Mouse (Mus musculus) MEL (cell line): ENCODE data around the gene Gpn2. TPM values are rescaled to one million over a fixed set of nuclear protein-coding genes. Genes with fewer than 3 reads are reported as not detected.

Experiments
- DNase-seq: peaks from one replicate; pipeline ENCODE4 v3.0.0; 2011; ENCODE audit warnings: low read depth, low spot score
- H3K27ac ChIP-seq: 2 replicates; pipeline ENCODE4 v1.5.1; 2012; ENCODE audit warnings: low read depth, mild to moderate bottlenecking, control low read depth, low read length, moderate library complexity; ENCODE audit not compliant: control insufficient read depth
- H3K27me3 ChIP-seq, 2 experiments: fragments of 150-350 bp in 1 of 2; sonication (generic) in 1 of 2; 2 replicates each; pipeline ENCODE4 v1.6.1; 2012; ENCODE audit warnings: low read length in 2 of 2, mild to moderate bottlenecking in 2 of 2, improper control_type of control experiment in 1 of 2, moderate library complexity in 1 of 2; ENCODE audit not compliant: insufficient read depth in 2 of 2, control insufficient read depth in 1 of 2
- H3K36me3 ChIP-seq, 2 experiments: 2 replicates each; pipeline ENCODE4 v1.6.1; 2012 to 2014; ENCODE audit warnings: low read length in 2 of 2, improper control_type of control experiment in 1 of 2, inconsistent platforms in 1 of 2, mild to moderate bottlenecking in 1 of 2; ENCODE audit not compliant: insufficient read depth in 2 of 2, control insufficient read depth in 1 of 2
- H3K4me1 ChIP-seq, 2 experiments: fragments of 150-350 bp in 1 of 2; sonication (generic) in 1 of 2; 2 replicates each; pipeline ENCODE4 v1.6.1; 2012; ENCODE audit warnings: low read length in 2 of 2, improper control_type of control experiment in 1 of 2, mild to moderate bottlenecking in 1 of 2; ENCODE audit not compliant: insufficient read depth in 2 of 2, control insufficient read depth in 1 of 2
- H3K4me3 ChIP-seq, 2 experiments: fragments of 150-350 bp in 1 of 2; sonication (generic) in 1 of 2; 2 replicates each; pipeline ENCODE4 v1.5.1; 2012; ENCODE audit warnings: low read depth in 2 of 2, low read length in 2 of 2, mild to moderate bottlenecking in 2 of 2, moderate library complexity in 2 of 2, control low read depth in 1 of 2, improper control_type of control experiment in 1 of 2; ENCODE audit not compliant: control insufficient read depth in 1 of 2, insufficient read depth in 1 of 2
- H3K79me2 ChIP-seq: 2 replicates; pipeline ENCODE4 v1.6.1; 2012; ENCODE audit warnings: mild to moderate bottlenecking, low read length, moderate library complexity; ENCODE audit not compliant: control insufficient read depth, poor library complexity, insufficient read depth
- H3K9ac ChIP-seq: 2 replicates; pipeline ENCODE4 v1.6.1; 2012; ENCODE audit warnings: low read depth, mild to moderate bottlenecking, control low read depth, low read length, moderate library complexity; ENCODE audit not compliant: control insufficient read depth, poor library complexity, severe bottlenecking
- H3K9me3 ChIP-seq: fragments of 150-350 bp; sonication (generic); replicated peaks from 2 replicates; pipeline ENCODE4 v1.6.1; 2012; ENCODE audit warnings: mild to moderate bottlenecking, low read length, improper control_type of control experiment, moderate library complexity; ENCODE audit not compliant: insufficient read depth
- BHLHE40 ChIP-seq: IDR thresholded peaks from 2 replicates; pipeline ENCODE4 v1.6.1; 2012; ENCODE audit warnings: low read depth, mild to moderate bottlenecking, inconsistent platforms, low read length, improper control_type of control experiment, borderline replicate concordance
- CHD2 ChIP-seq: IDR thresholded peaks from 2 replicates; pipeline ENCODE4 v1.6.1; 2011; ENCODE audit warnings: low read length, improper control_type of control experiment
- CTCF ChIP-seq, 3 experiments: IDR thresholded peaks in 2 of 3; conservative IDR thresholded peaks in 1 of 3; 2 replicates each; pipeline ENCODE4 v1.5.1; 2011 to 2012; ENCODE audit warnings: low read length in 3 of 3, low read depth in 2 of 3, mild to moderate bottlenecking in 2 of 3, improper control_type of control experiment in 1 of 3, inconsistent platforms in 1 of 3, mixed read lengths in 1 of 3, moderate library complexity in 1 of 3; ENCODE audit not compliant: control insufficient read depth in 1 of 3, insufficient read depth in 1 of 3, poor library complexity in 1 of 3, severe bottlenecking in 1 of 3
- ELF1 ChIP-seq: IDR thresholded peaks from 2 replicates; pipeline ENCODE4 v1.6.1; 2014; ENCODE audit warnings: low read depth, mild to moderate bottlenecking, inconsistent platforms, low read length, improper control_type of control experiment, moderate library complexity
- EP300 ChIP-seq, 2 experiments: IDR thresholded peaks; 2 replicates each; pipeline ENCODE4 v1.6.1; 2011; ENCODE audit warnings: improper control_type of control experiment in 2 of 2, low read length in 2 of 2, low read depth in 1 of 2, mild to moderate bottlenecking in 1 of 2
- GABPA ChIP-seq: IDR thresholded peaks from 2 replicates; pipeline ENCODE4 v1.6.1; 2012; ENCODE audit warnings: low read depth, mild to moderate bottlenecking, inconsistent platforms, low read length, improper control_type of control experiment, moderate library complexity
- GATA1 ChIP-seq: IDR thresholded peaks from 2 replicates; pipeline ENCODE4 v1.6.1; 2011; ENCODE audit warnings: low read depth, low read length, improper control_type of control experiment
- JUND ChIP-seq: IDR thresholded peaks from 2 replicates; pipeline ENCODE4 v1.6.1; 2011; ENCODE audit warnings: low read depth, mild to moderate bottlenecking, improper control_type of control experiment, low read length
- KAT2A ChIP-seq: conservative IDR thresholded peaks from 2 replicates; pipeline ENCODE4 v1.6.1; 2012; ENCODE audit warnings: low read depth, low read length, improper control_type of control experiment, inconsistent platforms
- MAFK ChIP-seq: IDR thresholded peaks from 2 replicates; pipeline ENCODE4 v1.6.1; 2011; ENCODE audit warnings: low read depth, mild to moderate bottlenecking, low read length, improper control_type of control experiment, borderline replicate concordance
- MAX ChIP-seq: IDR thresholded peaks from 2 replicates; pipeline ENCODE4 v1.6.1; 2011; ENCODE audit warnings: low read length, improper control_type of control experiment
- MYB ChIP-seq: IDR thresholded peaks from 2 replicates; pipeline ENCODE4 v1.6.1; 2011; ENCODE audit warnings: mild to moderate bottlenecking, low read depth, low read length, improper control_type of control experiment
- MYC ChIP-seq: IDR thresholded peaks from 2 replicates; pipeline ENCODE4 v1.6.1; 2011; ENCODE audit warnings: low read depth, mild to moderate bottlenecking, low read length, improper control_type of control experiment, moderate library complexity
- NELFE ChIP-seq: IDR thresholded peaks from 2 replicates; pipeline ENCODE4 v1.6.1; 2011; ENCODE audit warnings: low read depth, low read length, improper control_type of control experiment
- NRF1 ChIP-seq: IDR thresholded peaks from 2 replicates; pipeline ENCODE4 v1.6.1; 2014; ENCODE audit warnings: low read depth, mild to moderate bottlenecking, inconsistent platforms, low read length, improper control_type of control experiment, moderate library complexity; ENCODE audit not compliant: poor library complexity, insufficient read depth, severe bottlenecking
- POLR2AphosphoS2 ChIP-seq: IDR thresholded peaks from 2 replicates; pipeline ENCODE4 v1.6.1; 2011; ENCODE audit warnings: low read length, improper control_type of control experiment
- RAD21 ChIP-seq: IDR thresholded peaks from 2 replicates; pipeline ENCODE4 v1.6.1; 2011; ENCODE audit warnings: mild to moderate bottlenecking, low read depth, low read length, improper control_type of control experiment
- RCOR1 ChIP-seq: IDR thresholded peaks from 2 replicates; pipeline ENCODE4 v1.6.1; 2012; ENCODE audit warnings: low read depth, mild to moderate bottlenecking, inconsistent platforms, low read length, improper control_type of control experiment
- SIN3A ChIP-seq: IDR thresholded peaks from 2 replicates; pipeline ENCODE4 v1.6.1; 2012; ENCODE audit warnings: low read length, improper control_type of control experiment, inconsistent platforms
- SMC3 ChIP-seq: IDR thresholded peaks from 2 replicates; pipeline ENCODE4 v1.6.1; 2011; ENCODE audit warnings: low read depth, low read length, improper control_type of control experiment
- TAL1 ChIP-seq: IDR thresholded peaks from 2 replicates; pipeline ENCODE4 v1.6.1; 2012; ENCODE audit warnings: mild to moderate bottlenecking, inconsistent platforms, low read length, moderate library complexity, mixed read lengths
- USF2 ChIP-seq, 2 experiments: IDR thresholded peaks; 2 replicates each; pipeline ENCODE4 v1.6.1; 2011 to 2012; ENCODE audit warnings: improper control_type of control experiment in 2 of 2, low read length in 2 of 2, borderline replicate concordance in 1 of 2, inconsistent platforms in 1 of 2, low read depth in 1 of 2, mild to moderate bottlenecking in 1 of 2; ENCODE audit not compliant: insufficient read depth in 1 of 2
- ZC3H11A ChIP-seq: IDR thresholded peaks from 2 replicates; pipeline ENCODE4 v1.6.1; 2012; ENCODE audit warnings: low read depth, mild to moderate bottlenecking, inconsistent platforms, low read length, improper control_type of control experiment
- ZKSCAN1 ChIP-seq: IDR thresholded peaks from 2 replicates; pipeline ENCODE4 v1.6.1; 2012; ENCODE audit warnings: low read depth, mild to moderate bottlenecking, inconsistent platforms, low read length, improper control_type of control experiment, moderate library complexity
- ZMIZ1 ChIP-seq: IDR thresholded peaks from 2 replicates; pipeline ENCODE4 v1.6.1; 2012; ENCODE audit warnings: low read depth, mild to moderate bottlenecking, inconsistent platforms, low read length, improper control_type of control experiment, moderate library complexity
- polyA plus RNA-seq, 2 experiments: library from polyadenylated mRNA; stranded (reverse) in 1 of 2; unstranded in 1 of 2; fragments of >175 nt in 1 of 2; fragments of >200 nt in 1 of 2; gene quantifications; 2 replicates each; pipeline versions ENCODE4 v1.2.1 to v1.2.4; 2012; ENCODE audit warnings: low replicate concordance in 2 of 2, low read depth in 1 of 2; ENCODE audit not compliant: insufficient read length in 2 of 2, insufficient read depth in 1 of 2, missing spikeins in 1 of 2
- total RNA-seq: library from RNA; depleted of rRNA; stranded (reverse); fragments of 300-350 nt; gene quantifications from 2 replicates; pipeline ENCODE4 v1.2.3, GENCODE M21; 2012

Gpn2 gene
- total and polyA plus RNA-seq, 3 experiments = 28.6 to 43.3 TPM; not detected in 1

DNA sequence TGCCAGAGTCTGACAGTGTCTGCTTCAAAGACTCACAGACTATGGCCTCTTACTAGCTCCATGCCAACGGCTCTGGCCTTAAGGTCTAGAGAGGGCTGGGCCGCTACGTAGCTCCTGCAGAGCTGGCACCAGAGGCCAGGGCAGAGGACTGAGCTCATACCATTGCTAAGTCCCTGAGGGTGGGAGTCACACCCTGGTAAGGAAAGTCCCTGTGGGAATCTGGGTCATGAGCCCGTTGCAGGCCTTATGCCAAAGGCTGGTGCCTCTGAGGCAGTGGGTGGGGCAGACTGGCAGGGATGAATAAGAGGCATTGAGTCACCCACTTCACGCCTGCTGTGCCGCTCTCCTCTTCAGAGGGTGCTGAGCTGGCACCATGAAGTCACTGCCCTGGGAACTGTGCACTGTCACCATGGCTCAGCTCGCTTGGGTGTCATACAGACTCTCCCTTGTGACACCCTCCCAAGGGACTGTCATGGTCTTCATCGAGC is 30.2 kb downstream of the Gpn2 start:
- Histone ChIP-seq H3K36me3 (no peaks in the 10 kb centered on the region), H3K9me3 (no peaks in the 10 kb centered on the region), H3K27me3 (no peaks in the 10 kb centered on the region), H3K4me1 (no peaks in the 10 kb centered on the region), H3K4me3 (no peak overlapping the region), H3K9ac (no peak overlapping the region)
- TF ChIP-seq GATA1 = no peak
- no peak for TF ChIP-seq MAX
- no peak for TF ChIP-seq ZKSCAN1
- TF ChIP-seq POLR2AphosphoS2 = no peak
- TF ChIP-seq NRF1 = no peak
- TF ChIP-seq GABPA = no peak
- TF ChIP-seq SMC3 = no peak
- TF ChIP-seq ELF1 = no peak
- no peak for TF ChIP-seq ZC3H11A
- no peak for TF ChIP-seq USF2 (IDR thresholded peaks at IDR 0.05; ENCODE audit: borderline replicate concordance in 1 of 2, insufficient read depth in 1 of 2, low read depth in 1 of 2, low read length in 2 of 2)
- TF ChIP-seq BHLHE40 = no peak
- TF ChIP-seq RAD21 = no peak
- no peak for TF ChIP-seq MYB
- no peak for TF ChIP-seq ZMIZ1
- no peak for TF ChIP-seq JUND
- no peak for TF ChIP-seq EP300 (IDR thresholded peaks at IDR 0.05; ENCODE audit: low read depth in 1 of 2, low read length in 2 of 2)
- no peak for TF ChIP-seq MYC
- TF ChIP-seq CTCF (IDR thresholded peaks at IDR 0.05 in 2 of 3, conservative IDR thresholded peaks at IDR 0.05 in 1 of 3; ENCODE audit: control insufficient read depth in 1 of 3, insufficient read depth in 1 of 3, low read depth in 2 of 3, low read length in 3 of 3, poor library complexity in 1 of 3, severe bottlenecking in 1 of 3) = no peak
- TF ChIP-seq, all 39 proteins: peak for 0
- no peak for DNase-seq
- no peak overlapping the region for H3K27ac ChIP-seq
- no peaks in the 10 kb centered on the region for H3K79me2 ChIP-seq

DNA sequence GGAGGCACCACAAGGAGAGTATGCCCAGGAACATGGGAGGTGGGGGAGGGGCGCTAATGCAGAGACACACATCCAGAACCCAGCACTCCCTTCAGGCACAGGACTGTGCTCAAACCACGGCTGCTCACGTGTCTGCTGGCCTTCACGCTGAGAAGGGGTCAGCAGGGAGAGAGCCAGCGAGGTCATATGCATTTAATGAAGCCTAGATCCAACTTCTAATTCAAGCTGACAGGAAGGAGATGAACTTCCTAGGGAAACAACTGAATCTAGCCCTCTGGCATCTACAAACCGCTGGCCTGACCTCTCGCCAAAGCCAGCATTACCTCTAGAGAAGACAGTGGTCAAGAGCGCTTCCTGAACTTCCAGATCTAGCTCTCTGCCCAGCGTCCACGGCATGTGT is 31.3 kb downstream of the Gpn2 start:
- no peak overlapping the region for H3K4me3 ChIP-seq
- H3K4me1 ChIP-seq = no peaks in the 10 kb centered on the region
- H3K9ac ChIP-seq = no peak overlapping the region
- H3K79me2 ChIP-seq = no peaks in the 10 kb centered on the region
- no peak overlapping the region for H3K27ac ChIP-seq
- DNase-seq = no peak
- H3K9me3 ChIP-seq = no peaks in the 10 kb centered on the region
- TF ChIP-seq POLR2AphosphoS2 (no peak), RCOR1 (no peak), NRF1 (no peak), KAT2A (no peak), TAL1 (no peak), MAFK (no peak), SIN3A (no peak), CHD2 (no peak), GABPA (no peak), USF2 (IDR thresholded peaks at IDR 0.05; ENCODE audit: borderline replicate concordance in 1 of 2, insufficient read depth in 1 of 2, low read depth in 1 of 2, low read length in 2 of 2) (no peak), NELFE (no peak), JUND (no peak), ELF1 (no peak), BHLHE40 (no peak), RAD21 (no peak)
- H3K27me3 ChIP-seq = no peaks in the 10 kb centered on the region
- no peaks in the 10 kb centered on the region for H3K36me3 ChIP-seq
